In the genomic region with DNA sequence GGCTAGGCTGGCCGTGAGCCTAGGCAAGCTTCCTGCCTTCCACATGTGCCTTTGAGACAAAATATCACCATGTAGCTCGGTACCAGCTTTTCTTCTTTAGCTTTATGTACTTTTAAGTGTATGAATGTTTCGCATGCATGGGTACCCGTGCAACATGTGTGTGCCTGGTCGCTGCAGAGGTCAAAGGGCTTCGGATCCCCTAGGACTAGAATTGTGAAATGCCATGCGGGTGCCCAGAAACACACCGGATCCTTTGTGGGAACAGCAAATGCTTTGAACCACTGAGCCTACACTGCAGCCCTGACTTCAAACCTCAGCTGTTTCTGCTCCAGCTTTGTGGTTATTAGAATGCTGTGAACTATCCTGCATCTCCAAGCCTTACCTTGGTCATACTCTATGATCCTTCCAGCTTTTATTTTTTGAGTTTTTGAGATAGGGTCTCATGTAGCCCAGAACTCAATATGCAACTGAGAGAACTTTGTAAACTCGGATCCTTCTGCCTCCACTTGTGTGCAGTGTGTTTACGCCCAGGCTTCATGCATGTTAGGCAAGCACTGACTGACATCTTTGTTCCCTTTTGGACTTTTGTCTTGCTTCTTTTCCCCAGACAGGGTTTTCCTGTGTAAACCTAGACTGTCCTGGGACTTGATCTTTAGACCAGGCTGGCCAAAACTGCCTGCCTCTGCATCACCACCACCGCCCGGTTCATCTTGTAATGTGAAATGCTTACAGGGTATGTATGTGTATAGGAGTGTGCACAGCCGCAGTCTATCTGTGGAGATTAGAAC, we compare ENCODE assay signal across 19 mouse cellular contexts. TPM values are rescaled to one million over a fixed set of nuclear protein-coding genes. Genes with fewer than 3 reads are reported as not detected.
DNase-seq lines count a peak whose midpoint lies in the region; ATAC-seq and TF ChIP-seq lines count a peak whose summit lies in the region.
"Had no signal": no experiment of that assay in that cellular context is flagged by ENCODE, and none has a peak within 500 bp of the region (broad histone marks: within the 10 kb centered on the region; RNA-seq: fewer than 3 reads in every experiment).

No protein-coding gene starts in this region.

- H3K4me3 ChIP-seq in hindbrain, postnatal 0 days (ENCODE audit: low read length): no peak overlapping the region
- no peak overlapping the region for H3K4me3 ChIP-seq in hindbrain, embryonic 11.5 days (ENCODE audit: low read depth, low read length)
- no peak overlapping the region for H3K4me3 ChIP-seq in midbrain, embryonic 13.5 days (replicated peaks)
- H3K4me3 ChIP-seq in midbrain, embryonic 10.5 days: no peak overlapping the region
- no peak overlapping the region for H3K4me3 ChIP-seq in liver, embryonic 14.5 days (ENCODE audit: insufficient read depth in 1 of 2, low read depth in 2 of 2, low read length in 2 of 2)
- H3K4me3 ChIP-seq: forebrain, embryonic 10.5 days; gastrocnemius, adult 2 months; heart, embryonic 10.5 days; hindbrain, embryonic 10.5 days; midbrain, embryonic 15.5 days; neural tube, embryonic 15.5 days had no signal

- DNase-seq in hindbrain, postnatal 0 days (ENCODE audit: low spot score): no peak
- DNase-seq in hindbrain, embryonic 11.5 days (ENCODE audit: low spot score): no peak
- no peak for DNase-seq in midbrain, embryonic 10.5 days (ENCODE audit: low spot score)
- no peak for DNase-seq in liver, embryonic 14.5 days (ENCODE audit: low read depth in 3 of 3, low spot score in 3 of 3)
- no peak for DNase-seq in embryo, embryonic 10 days (ENCODE audit: low spot score)
- no peak for DNase-seq in thymus, postnatal 14 days
- DNase-seq: cerebellum, postnatal 14 days; gastrocnemius, adult 2 months; kidney, adult 8-10 months; lung, postnatal 10 days; right cerebral cortex, postnatal 14 days; thymus, postnatal 4 days had no signal

- ATAC-seq in hindbrain, postnatal 0 days: 0 out of 2 replicates have a peak, but pooled peaks have one; percentile 3
- no peak for ATAC-seq in hindbrain, embryonic 11.5 days (ENCODE audit: low FRiP score)
- ATAC-seq in midbrain, embryonic 13.5 days: no peak
- 0 out of 2 replicates have a peak, but pooled peaks have one; percentile 27 for ATAC-seq in liver, embryonic 14.5 days (ENCODE audit: insufficient read depth)
- ATAC-seq: midbrain, embryonic 15.5 days; Patski had no signal

- no peaks in the 10 kb centered on the region for H3K4me1 ChIP-seq in hindbrain, postnatal 0 days (ENCODE audit: insufficient read depth, low read length)
- no peaks in the 10 kb centered on the region for H3K4me1 ChIP-seq in hindbrain, embryonic 11.5 days (replicated peaks; ENCODE audit: control insufficient read depth, insufficient read depth, low read length)
- H3K4me1 ChIP-seq in midbrain, embryonic 13.5 days (replicated peaks): no peaks in the 10 kb centered on the region
- no peaks in the 10 kb centered on the region for H3K4me1 ChIP-seq in midbrain, embryonic 10.5 days
- no peaks in the 10 kb centered on the region; a peak in 1 of 4 replicates for H3K4me1 ChIP-seq in liver, embryonic 14.5 days (replicated peaks; ENCODE audit: control insufficient read depth in 2 of 2, insufficient read depth in 2 of 2, low read length in 1 of 2)
- H3K4me1 ChIP-seq: forebrain, embryonic 10.5 days; heart, embryonic 10.5 days; hindbrain, embryonic 10.5 days; midbrain, embryonic 15.5 days; neural tube, embryonic 15.5 days had no signal

- no peak overlapping the region for H3K27ac ChIP-seq in hindbrain, postnatal 0 days
- no peak overlapping the region for H3K27ac ChIP-seq in hindbrain, embryonic 11.5 days (ENCODE audit: low read depth, low read length)
- 0 out of 2 replicates have a peak overlapping the region, but pooled peaks have one; percentile 30 for H3K27ac ChIP-seq in midbrain, embryonic 13.5 days
- H3K27ac ChIP-seq in midbrain, embryonic 10.5 days (replicated peaks): no peak overlapping the region
- H3K27ac ChIP-seq in liver, embryonic 14.5 days: no peak overlapping the region
- H3K27ac ChIP-seq: forebrain, embryonic 10.5 days; gastrocnemius, adult 2 months; heart, embryonic 10.5 days; hindbrain, embryonic 10.5 days; midbrain, embryonic 15.5 days; neural tube, embryonic 15.5 days had no signal

- no peak for TF ChIP-seq CTCF in hindbrain, postnatal 0 days (IDR thresholded peaks at IDR 0.05; ENCODE audit: low read depth)
- TF ChIP-seq CTCF in liver, embryonic 14.5 days (IDR thresholded peaks at IDR 0.05; ENCODE audit: low read depth): no peak

- H3K9me3 ChIP-seq in hindbrain, postnatal 0 days (ENCODE audit: low read length): no peaks in the 10 kb centered on the region
- H3K9me3 ChIP-seq in hindbrain, embryonic 11.5 days (ENCODE audit: control insufficient read depth, low read length): no peaks in the 10 kb centered on the region
- H3K9me3 ChIP-seq in midbrain, embryonic 13.5 days: no peaks in the 10 kb centered on the region
- no peaks in the 10 kb centered on the region for H3K9me3 ChIP-seq in midbrain, embryonic 10.5 days (replicated peaks)
- H3K9me3 ChIP-seq in liver, embryonic 14.5 days (ENCODE audit: control insufficient read depth, low read length): no peaks in the 10 kb centered on the region
- H3K9me3 ChIP-seq: forebrain, embryonic 10.5 days; heart, embryonic 10.5 days; hindbrain, embryonic 10.5 days; midbrain, embryonic 15.5 days; neural tube, embryonic 15.5 days had no signal

- H3K27me3 ChIP-seq in hindbrain, postnatal 0 days (ENCODE audit: insufficient read depth, low read length): no peaks in the 10 kb centered on the region
- H3K27me3 ChIP-seq in hindbrain, embryonic 11.5 days (ENCODE audit: control insufficient read depth, insufficient read depth, low read length): no peaks in the 10 kb centered on the region
- no peaks in the 10 kb centered on the region for H3K27me3 ChIP-seq in midbrain, embryonic 13.5 days
- peaks cover under 1% of the 10 kb centered on the region; the same call in 1 of the 2 replicates for H3K27me3 ChIP-seq in midbrain, embryonic 10.5 days (ENCODE audit: low read depth, poor library complexity, severe bottlenecking)
- no peaks in the 10 kb centered on the region for H3K27me3 ChIP-seq in liver, embryonic 14.5 days (ENCODE audit: control insufficient read depth, insufficient read depth, low read length)
- H3K27me3 ChIP-seq: midbrain, embryonic 15.5 days; neural tube, embryonic 15.5 days; Patski had no signal

- 88% methylated on average over 13 of the region's 13 CpGs for WGBS in hindbrain, postnatal 0 days
- 90% methylated on average over 13 of the region's 13 CpGs for WGBS in hindbrain, embryonic 11.5 days
- WGBS in midbrain, embryonic 13.5 days: 91% methylated on average over 13 of the region's 13 CpGs
- WGBS in midbrain, embryonic 10.5 days: 92% methylated on average over 13 of the region's 13 CpGs
- 84% methylated on average over 13 of the region's 13 CpGs for WGBS in liver, embryonic 14.5 days (ENCODE audit: insufficient replicate concordance)

- no peak overlapping the region for H3K4me2 ChIP-seq in hindbrain, postnatal 0 days (ENCODE audit: low read depth, low read length)
- no peak overlapping the region for H3K4me2 ChIP-seq in hindbrain, embryonic 11.5 days (replicated peaks; ENCODE audit: low read depth, low read length)
- H3K4me2 ChIP-seq in midbrain, embryonic 13.5 days (replicated peaks): no peak overlapping the region
- H3K4me2 ChIP-seq in liver, embryonic 14.5 days (ENCODE audit: low read depth): no peak overlapping the region
- H3K4me2 ChIP-seq: midbrain, embryonic 15.5 days; neural tube, embryonic 15.5 days had no signal

- no peak overlapping the region for H3K9ac ChIP-seq in hindbrain, postnatal 0 days (replicated peaks; ENCODE audit: low read length)
- no peak overlapping the region for H3K9ac ChIP-seq in hindbrain, embryonic 11.5 days (ENCODE audit: low read depth, low read length)
- H3K9ac ChIP-seq in midbrain, embryonic 13.5 days (replicated peaks): no peak overlapping the region
- no peak overlapping the region for H3K9ac ChIP-seq in liver, embryonic 14.5 days (replicated peaks)
- H3K9ac ChIP-seq: midbrain, embryonic 15.5 days; neural tube, embryonic 15.5 days had no signal

- TF ChIP-seq EP300 in liver, embryonic 14.5 days (IDR thresholded peaks at IDR 0.05; ENCODE audit: low read depth): no peak

- peaks cover 30% of the 10 kb centered on the region for H3K36me3 ChIP-seq in hindbrain, postnatal 0 days (ENCODE audit: insufficient read depth, low read length)
- H3K36me3 ChIP-seq in hindbrain, embryonic 11.5 days (ENCODE audit: control insufficient read depth, insufficient read depth, low read length): peaks cover 17% of the 10 kb centered on the region; the same call in 1 of the 2 replicates
- H3K36me3 ChIP-seq in midbrain, embryonic 13.5 days: peaks cover 55% of the 10 kb centered on the region
- H3K36me3 ChIP-seq in midbrain, embryonic 10.5 days: peaks cover 58% of the 10 kb centered on the region
- H3K36me3 ChIP-seq in liver, embryonic 14.5 days (replicated peaks; ENCODE audit: control insufficient read depth, insufficient read depth, low read depth): peaks cover 39% of the 10 kb centered on the region

RNA-seq across cellular contexts. Expression of gene Chadl, which starts 5.4 kb away (rescaled TPM):
- 43.1 and 64.4 TPM in 2 replicates for total RNA-seq in hindbrain, postnatal 0 days (2014; rRNA removed)
- polyA plus RNA-seq in hindbrain, postnatal 0 days (2015; fragmentation: Nextera tagmentation; extraction: Ambion mirVana): 45.1 and 45.6 TPM in 2 replicates
- 3.5 and 3.6 TPM in 2 replicates for polyA plus RNA-seq in hindbrain, embryonic 11.5 days (2014; fragmentation: Nextera tagmentation; extraction: Ambion mirVana)
- 9.6 and 11.9 TPM in 2 replicates for polyA plus RNA-seq in midbrain, embryonic 13.5 days (2015; fragmentation: Nextera tagmentation; extraction: Ambion mirVana)
- 2.4 and 2.5 TPM in 2 replicates for polyA plus RNA-seq in midbrain, embryonic 10.5 days (2016; fragmentation: Nextera tagmentation; extraction: Ambion mirVana)
- polyA plus RNA-seq in liver, embryonic 14.5 days (2012; rRNA removed): 0.20 and 0.28 TPM in 2 replicates
- polyA plus RNA-seq in liver, embryonic 14.5 days (2014; fragmentation: Nextera tagmentation; extraction: Ambion mirVana): 0.25 and 0.33 TPM in 2 replicates

RNA-seq across cellular contexts. Expression of gene L3mbtl2, which starts 38.8 kb away (rescaled TPM):
- total RNA-seq in hindbrain, postnatal 0 days (2014; rRNA removed): 29.9 and 31.4 TPM in 2 replicates
- polyA plus RNA-seq in hindbrain, postnatal 0 days (2015; fragmentation: Nextera tagmentation; extraction: Ambion mirVana): 27.1 and 27.6 TPM in 2 replicates
- polyA plus RNA-seq in hindbrain, embryonic 11.5 days (2014; fragmentation: Nextera tagmentation; extraction: Ambion mirVana): 26.4 and 26.7 TPM in 2 replicates
- 31.8 and 34.0 TPM in 2 replicates for polyA plus RNA-seq in midbrain, embryonic 13.5 days (2015; fragmentation: Nextera tagmentation; extraction: Ambion mirVana)
- polyA plus RNA-seq in midbrain, embryonic 10.5 days (2016; fragmentation: Nextera tagmentation; extraction: Ambion mirVana): 44.6 and 46.1 TPM in 2 replicates
- polyA plus RNA-seq in liver, embryonic 14.5 days (2012; rRNA removed): 8.9 and 10.7 TPM in 2 replicates
- polyA plus RNA-seq in liver, embryonic 14.5 days (2014; fragmentation: Nextera tagmentation; extraction: Ambion mirVana): 10.4 and 12.0 TPM in 2 replicates

RNA-seq across cellular contexts. Expression of gene Zc3h7b, which starts 42.4 kb away (rescaled TPM):
- 136 and 148 TPM in 2 replicates for total RNA-seq in hindbrain, postnatal 0 days (2014; rRNA removed)
- 31.4 and 34.5 TPM in 2 replicates for polyA plus RNA-seq in hindbrain, postnatal 0 days (2015; fragmentation: Nextera tagmentation; extraction: Ambion mirVana)
- polyA plus RNA-seq in hindbrain, embryonic 11.5 days (2014; fragmentation: Nextera tagmentation; extraction: Ambion mirVana): 36.8 and 52.6 TPM in 2 replicates
- 41.6 and 48.4 TPM in 2 replicates for polyA plus RNA-seq in midbrain, embryonic 13.5 days (2015; fragmentation: Nextera tagmentation; extraction: Ambion mirVana)
- polyA plus RNA-seq in midbrain, embryonic 10.5 days (2016; fragmentation: Nextera tagmentation; extraction: Ambion mirVana): 36.3 and 41.4 TPM in 2 replicates
- 5.2 and 5.7 TPM in 2 replicates for polyA plus RNA-seq in liver, embryonic 14.5 days (2012; rRNA removed)
- 4.0 and 5.3 TPM in 2 replicates for polyA plus RNA-seq in liver, embryonic 14.5 days (2014; fragmentation: Nextera tagmentation; extraction: Ambion mirVana)

RNA-seq across cellular contexts. Expression of gene Rangap1, which starts 42.8 kb away (rescaled TPM):
- total RNA-seq in hindbrain, postnatal 0 days (2014; rRNA removed): 147 and 151 TPM in 2 replicates
- polyA plus RNA-seq in hindbrain, postnatal 0 days (2015; fragmentation: Nextera tagmentation; extraction: Ambion mirVana): 124 and 128 TPM in 2 replicates
- 130 and 145 TPM in 2 replicates for polyA plus RNA-seq in hindbrain, embryonic 11.5 days (2014; fragmentation: Nextera tagmentation; extraction: Ambion mirVana)
- 140 and 145 TPM in 2 replicates for polyA plus RNA-seq in midbrain, embryonic 13.5 days (2015; fragmentation: Nextera tagmentation; extraction: Ambion mirVana)
- 187 and 192 TPM in 2 replicates for polyA plus RNA-seq in midbrain, embryonic 10.5 days (2016; fragmentation: Nextera tagmentation; extraction: Ambion mirVana)
- polyA plus RNA-seq in liver, embryonic 14.5 days (2012; rRNA removed): 41.5 and 50.6 TPM in 2 replicates
- polyA plus RNA-seq in liver, embryonic 14.5 days (2014; fragmentation: Nextera tagmentation; extraction: Ambion mirVana): 57.1 and 61.0 TPM in 2 replicates

Comparison
In these comparisons a context has a peak if more than half of its experiments do, and no peak if none do; other contexts are left out.
1. ATAC-seq: peak in hindbrain, postnatal 0 days (single experiment) and liver, embryonic 14.5 days (single experiment); none in hindbrain, embryonic 11.5 days (single experiment) and midbrain, embryonic 13.5 days (single experiment).